Mouse (Mus musculus) G1E-ER4 (cell line): ENCODE data around the gene Ppil4. TPM values are rescaled to one million over a fixed set of nuclear protein-coding genes. Genes with fewer than 3 reads are reported as not detected.

Experiments
- GATA1 ChIP-seq: IDR thresholded peaks from one replicate; pipeline ENCODE4 v1.8.0; 2012; ENCODE audit warnings: low read length, inconsistent platforms
- polyA plus RNA-seq: library from polyadenylated mRNA; stranded (reverse); fragments of >175 nt; gene quantifications from 2 replicates; pipeline ENCODE4 v1.2.3, GENCODE M21; 2012

Gene Ppil4
- 1.8 and 6.3 TPM in 2 replicates for polyA plus RNA-seq

GRCm38 (mm10) chr10:7792751-7793385 lies at the start of gene Ppil4, which contains the start of gene Ginm1:
Gene Ppil4, plus strand, starts transcription at chr10:7792891.
Gene Ginm1, minus strand, starts transcription at chr10:7792824.
- no peak for TF ChIP-seq GATA1

GRCm38 (mm10) chr10:7748752-7749151 lies 43.9 kb upstream of the Ppil4 start:
- TF ChIP-seq GATA1: no peak

- peak; percentile 50 for TF ChIP-seq GATA1
Measured at GRCm38 (mm10) chr10:7757544-7757943, 35.1 kb upstream of the Ppil4 start.

GRCm38 (mm10) chr10:7772346-7772745 lies 20.3 kb upstream of the Ppil4 start:
- no peak for TF ChIP-seq GATA1

GRCm38 (mm10) chr10:7772769-7773168 lies 19.9 kb upstream of the Ppil4 start:
- no peak for TF ChIP-seq GATA1

- no peak for TF ChIP-seq GATA1
Measured at GRCm38 (mm10) chr10:7775421-7775820, 17.3 kb upstream of the Ppil4 start.

GRCm38 (mm10) chr10:7778361-7778760 lies 14.3 kb upstream of the Ppil4 start:
- no peak for TF ChIP-seq GATA1

GRCm38 (mm10) chr10:7779751-7780237 lies 12.9 kb upstream of the Ppil4 start:
- no peak for TF ChIP-seq GATA1

- no peak for TF ChIP-seq GATA1
Measured at GRCm38 (mm10) chr10:7780238-7781176, 12.2 kb upstream of the Ppil4 start.

GRCm38 (mm10) chr10:7781214-7781613 lies 11.5 kb upstream of the Ppil4 start:
- no peak for TF ChIP-seq GATA1

- no peak for TF ChIP-seq GATA1
Measured at GRCm38 (mm10) chr10:7787319-7787718, 5.4 kb upstream of the Ppil4 start.

GRCm38 (mm10) chr10:7792254-7792750 lies 389 bp upstream of the Ppil4 start:
- no peak for TF ChIP-seq GATA1

- no peak for TF ChIP-seq GATA1
Measured at GRCm38 (mm10) chr10:7801258-7801657, 8.6 kb downstream of the Ppil4 start.

GRCm38 (mm10) chr10:7802519-7803140 lies 9.9 kb downstream of the Ppil4 start:
- TF ChIP-seq GATA1: no peak

- no peak for TF ChIP-seq GATA1
Measured at GRCm38 (mm10) chr10:7809937-7810336, 17.2 kb downstream of the Ppil4 start.

GRCm38 (mm10) chr10:7816476-7816875 lies 23.8 kb downstream of the Ppil4 start:
- no peak for TF ChIP-seq GATA1
